Mouse (Mus musculus) megakaryocyte, embryonic 14.5 days (primary cell): ENCODE measurements around the gene Nckap1l. TPM values are rescaled to one million over a fixed set of nuclear protein-coding genes. Genes with fewer than 3 reads are reported as not detected.
"Not testable (repeated sequence)": the region's sequence is repeated elsewhere in the genome, so short reads cannot be mapped to it uniquely, and the experiment has no call there.

ENCODE experiments used
- H3K27me3 ChIP-seq: replicated peaks from 2 replicates; pipeline ENCODE3; 2012; ENCODE audit warnings: inconsistent platforms
- H3K36me3 ChIP-seq: replicated peaks from 2 replicates; pipeline ENCODE3; 2012; ENCODE audit warnings: low read length, inconsistent platforms, mixed read lengths
- H3K4me1 ChIP-seq: 2 replicates; pipeline ENCODE4 v1.6.1; 2012; ENCODE audit warnings: inconsistent platforms
- H3K4me3 ChIP-seq: replicated peaks from 2 replicates; pipeline ENCODE3; 2012; ENCODE audit warnings: moderate library complexity, mild to moderate bottlenecking, inconsistent platforms
- H3K9me3 ChIP-seq: 2 replicates; pipeline ENCODE4 v1.6.1; 2012; ENCODE audit warnings: inconsistent platforms
- FLI1 ChIP-seq: IDR thresholded peaks from 2 replicates; pipeline ENCODE4 v1.6.1; 2012; ENCODE audit warnings: low read length, inconsistent platforms, mixed read lengths
- GATA1 ChIP-seq: IDR thresholded peaks from 3 replicates; pipeline ENCODE4 v1.6.1; 2012; ENCODE audit warnings: mixed read lengths, low read length, inconsistent platforms, borderline replicate concordance
- polyA plus RNA-seq: library from polyadenylated mRNA; stranded (reverse); fragments of >175 nt; gene quantifications from 2 replicates; pipeline ENCODE4 v1.2.3, GENCODE M21; 2012; ENCODE audit warnings: low replicate concordance; ENCODE audit not compliant: insufficient read depth

Gene Nckap1l
- polyA plus RNA-seq = 5.3 and 32.2 TPM in 2 replicates

DNA sequence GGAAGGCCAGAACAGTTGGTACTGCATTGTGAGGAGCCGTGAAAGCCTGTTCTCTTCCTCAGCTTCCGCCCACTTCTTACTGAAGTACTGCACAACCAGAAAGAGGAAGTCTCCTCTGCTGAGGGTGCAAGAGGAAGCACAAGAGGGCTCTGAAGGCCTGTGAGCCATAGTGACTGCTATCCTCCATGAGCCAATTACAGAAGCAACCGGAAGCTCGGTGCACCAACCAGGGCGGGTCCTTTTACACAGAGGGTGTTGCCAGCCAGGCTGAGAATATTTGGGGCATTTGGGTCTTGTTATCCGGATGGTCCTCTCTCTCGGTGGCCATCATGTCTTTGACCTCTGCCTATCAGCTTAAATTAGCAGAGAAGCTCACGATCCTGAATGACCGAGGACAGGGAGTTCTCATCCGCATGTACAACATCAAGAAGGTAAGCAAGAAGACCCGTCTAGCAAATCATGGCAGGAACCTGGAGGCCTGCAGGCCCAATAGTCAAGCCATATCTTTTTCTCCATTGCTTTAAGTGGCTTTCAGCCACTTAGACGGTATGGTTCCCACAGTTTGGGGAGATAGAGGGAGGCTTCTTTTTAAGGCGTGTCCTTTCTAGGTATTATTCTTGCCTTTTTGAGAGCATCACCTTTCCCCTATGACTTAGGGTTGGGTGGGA is at the start of gene Nckap1l:
TSS of gene Nckap1l (plus strand) at position 244 of the 668 bp plus-strand sequence.
- peaks cover 6% of the 10 kb centered on the region for H3K9me3 ChIP-seq
- H3K4me3 ChIP-seq = peak within 1 kb of the TSS; percentile 92
- H3K4me1 ChIP-seq = peaks cover 29% of the 10 kb centered on the region
- 0 out of 2 replicates have a peak, but pooled peaks have one; percentile 30 for TF ChIP-seq FLI1
- no peak for TF ChIP-seq GATA1
- H3K27me3 ChIP-seq = no peaks in the 10 kb centered on the region
- H3K36me3 ChIP-seq = peaks cover 36% of the 10 kb centered on the region

DNA sequence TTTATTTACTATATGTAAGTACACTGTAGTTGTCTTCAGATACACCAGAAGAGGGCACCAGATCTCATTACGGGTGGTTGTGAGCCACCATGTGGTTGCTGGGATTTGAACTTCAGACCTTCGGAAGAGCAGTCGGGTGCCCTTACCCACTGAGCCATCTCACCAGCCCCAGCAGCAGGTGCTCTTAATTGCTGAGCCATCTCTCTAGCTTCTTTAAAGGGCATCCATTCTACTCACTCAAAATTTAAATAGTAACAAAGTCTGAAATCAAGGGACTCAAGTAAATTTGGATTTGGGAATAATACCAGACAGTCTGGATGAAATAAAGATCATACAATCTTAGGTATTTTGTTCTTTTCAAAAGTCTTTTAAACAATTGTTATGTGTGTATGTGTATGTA is 48.0 kb upstream of the Nckap1l start:
- H3K36me3 ChIP-seq, H3K27me3 ChIP-seq, H3K4me3 ChIP-seq, H3K9me3 ChIP-seq: not testable (repeated sequence)
- H3K4me1 ChIP-seq = peaks cover 13% of the 10 kb centered on the region; the same call in 1 of the 2 replicates

DNA sequence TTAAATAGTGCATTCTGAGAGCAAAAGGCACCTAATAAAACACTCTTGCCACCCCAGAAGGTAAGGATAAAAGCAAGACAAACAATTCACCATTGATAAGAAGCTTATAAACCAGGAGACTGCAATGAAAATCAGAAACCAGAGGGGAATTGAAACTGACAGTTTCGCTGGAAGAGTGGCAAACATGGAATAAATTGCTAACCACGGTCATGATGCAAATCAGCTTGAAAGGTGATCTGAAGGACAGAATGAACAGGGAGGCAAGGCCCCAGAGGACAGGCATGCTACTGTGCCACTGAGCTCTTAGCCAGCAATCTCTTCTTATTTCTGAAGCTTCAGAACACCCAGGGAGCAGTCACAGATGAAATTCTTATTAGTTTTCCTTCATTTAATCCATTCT is 26.6 kb upstream of the Nckap1l start:
- H3K4me3 ChIP-seq = no peak overlapping the region
- H3K27me3 ChIP-seq = peaks cover 7% of the 10 kb centered on the region
- H3K4me1 ChIP-seq = peaks cover 5% of the 10 kb centered on the region
- TF ChIP-seq GATA1 = no peak
- no peak for TF ChIP-seq FLI1
- H3K36me3 ChIP-seq = no peaks in the 10 kb centered on the region
- H3K9me3 ChIP-seq = peaks cover 4% of the 10 kb centered on the region; the same call in 1 of the 2 replicates

DNA sequence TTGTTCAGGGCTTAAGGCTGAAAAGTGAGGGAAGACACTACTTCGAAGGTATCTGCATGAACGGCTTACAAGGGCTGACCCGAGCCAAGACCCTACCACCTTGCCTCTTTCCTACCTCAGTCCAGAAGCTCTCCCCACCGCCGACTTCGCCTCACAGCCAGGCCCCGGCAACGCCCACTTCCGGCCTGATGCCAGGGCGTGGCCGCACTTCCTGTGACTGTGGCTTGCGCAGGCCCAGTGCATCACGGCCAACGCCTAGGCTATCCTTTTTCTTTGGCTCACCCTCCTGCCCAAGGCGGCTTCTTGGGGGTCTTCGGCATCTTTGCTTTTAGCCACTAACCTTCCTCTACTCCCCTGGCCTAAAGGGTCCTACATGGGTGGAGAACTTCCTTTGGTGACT is 23.4 kb upstream of the Nckap1l start, which contains the start of gene Gtsf1:
TSS of gene Gtsf1 (minus strand) at position 230 of the 400 bp plus-strand sequence.
- no peak within 1 kb of the TSS for H3K4me3 ChIP-seq
- peaks cover 5% of the 10 kb centered on the region for H3K4me1 ChIP-seq
- TF ChIP-seq GATA1 (no peak), FLI1 (no peak)
- no peaks in the 10 kb centered on the region for H3K36me3 ChIP-seq
- H3K27me3 ChIP-seq = peaks cover 4% of the 10 kb centered on the region
- H3K9me3 ChIP-seq = peaks cover 4% of the 10 kb centered on the region; the same call in 1 of the 2 replicates

DNA sequence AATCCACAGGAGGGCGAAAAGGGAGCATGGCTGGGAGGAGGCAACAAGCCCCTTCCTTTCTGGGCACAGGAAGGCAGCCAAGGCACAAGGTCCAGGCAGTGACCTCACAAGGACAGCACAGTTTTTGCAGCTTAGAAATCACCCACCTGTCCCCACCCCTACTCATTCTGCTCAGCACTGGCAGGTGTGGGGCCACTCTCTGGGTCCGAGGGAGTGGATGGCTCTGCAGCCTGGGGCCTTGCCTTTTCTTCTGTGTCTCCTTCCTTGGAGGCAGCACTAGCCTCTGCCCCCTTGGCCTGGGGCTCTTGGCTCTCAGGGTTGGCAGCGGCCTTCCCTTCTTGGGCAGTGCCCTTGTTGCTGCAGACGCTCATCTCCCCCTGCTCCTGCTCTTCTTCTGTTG is 7.6 kb upstream of the Nckap1l start:
- not testable (repeated sequence) for H3K4me1 ChIP-seq, H3K27me3 ChIP-seq, H3K9me3 ChIP-seq

DNA sequence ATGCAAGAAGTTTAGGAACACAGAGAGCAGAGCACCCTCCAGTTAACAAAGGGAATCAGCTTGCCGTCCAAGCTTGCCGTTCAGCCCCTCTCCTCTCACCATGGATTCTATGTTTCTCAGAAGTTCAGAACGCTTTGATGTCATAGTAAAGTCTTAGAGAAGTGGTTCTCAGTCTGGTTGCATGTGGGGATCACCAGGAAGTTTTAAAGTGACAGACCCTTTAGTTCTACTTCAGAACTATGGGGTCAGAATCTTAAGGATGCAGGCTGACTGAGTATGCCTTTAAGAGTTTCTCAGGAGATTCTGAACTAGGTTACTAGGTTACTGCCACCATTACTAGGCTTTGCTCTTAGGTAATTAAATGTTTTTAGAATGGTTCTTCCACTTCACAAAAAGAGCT is 5.2 kb upstream of the Nckap1l start, which contains the start of gene Gtsf2:
TSS of gene Gtsf2 (minus strand) at position 101 of the 400 bp plus-strand sequence.
- H3K27me3 ChIP-seq = peaks cover 2% of the 10 kb centered on the region
- H3K36me3 ChIP-seq = no peaks in the 10 kb centered on the region
- peaks cover 2% of the 10 kb centered on the region for H3K4me1 ChIP-seq
- H3K4me3 ChIP-seq = no peak within 1 kb of the TSS
- no peak for TF ChIP-seq FLI1
- TF ChIP-seq GATA1 = no peak
- H3K9me3 ChIP-seq = peaks cover 6% of the 10 kb centered on the region

More for the DNA sequence above, 7.6 kb upstream of the Nckap1l start:
- not testable (repeated sequence) for H3K4me3 ChIP-seq, H3K36me3 ChIP-seq

DNA sequence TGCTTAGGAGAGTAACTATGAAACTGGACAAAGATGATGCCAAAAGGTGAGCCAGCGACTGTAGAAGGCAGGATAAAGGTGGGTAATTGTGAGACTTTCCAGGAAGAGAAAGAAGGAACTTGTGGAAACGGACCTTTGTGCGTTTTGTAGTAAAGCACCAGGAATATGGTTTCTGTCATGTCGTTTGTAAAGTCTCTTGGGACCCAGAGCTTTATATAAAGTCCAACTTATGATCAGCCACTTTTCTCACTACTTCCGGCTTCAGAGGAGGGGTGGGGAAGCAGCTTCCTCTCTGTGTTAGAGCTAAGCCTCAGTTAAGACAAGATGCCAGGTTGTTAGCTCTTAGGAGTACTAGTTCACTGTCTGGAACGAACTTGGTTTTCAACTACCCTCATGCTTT is 855 bp downstream of the Nckap1l start:
- peak overlapping the region; percentile 92 for H3K4me3 ChIP-seq
- TF ChIP-seq GATA1 (no peak), FLI1 (no peak)
- peaks cover 6% of the 10 kb centered on the region for H3K9me3 ChIP-seq
- no peaks in the 10 kb centered on the region for H3K27me3 ChIP-seq
- H3K36me3 ChIP-seq = peaks cover 44% of the 10 kb centered on the region
- H3K4me1 ChIP-seq = peaks cover 32% of the 10 kb centered on the region

DNA sequence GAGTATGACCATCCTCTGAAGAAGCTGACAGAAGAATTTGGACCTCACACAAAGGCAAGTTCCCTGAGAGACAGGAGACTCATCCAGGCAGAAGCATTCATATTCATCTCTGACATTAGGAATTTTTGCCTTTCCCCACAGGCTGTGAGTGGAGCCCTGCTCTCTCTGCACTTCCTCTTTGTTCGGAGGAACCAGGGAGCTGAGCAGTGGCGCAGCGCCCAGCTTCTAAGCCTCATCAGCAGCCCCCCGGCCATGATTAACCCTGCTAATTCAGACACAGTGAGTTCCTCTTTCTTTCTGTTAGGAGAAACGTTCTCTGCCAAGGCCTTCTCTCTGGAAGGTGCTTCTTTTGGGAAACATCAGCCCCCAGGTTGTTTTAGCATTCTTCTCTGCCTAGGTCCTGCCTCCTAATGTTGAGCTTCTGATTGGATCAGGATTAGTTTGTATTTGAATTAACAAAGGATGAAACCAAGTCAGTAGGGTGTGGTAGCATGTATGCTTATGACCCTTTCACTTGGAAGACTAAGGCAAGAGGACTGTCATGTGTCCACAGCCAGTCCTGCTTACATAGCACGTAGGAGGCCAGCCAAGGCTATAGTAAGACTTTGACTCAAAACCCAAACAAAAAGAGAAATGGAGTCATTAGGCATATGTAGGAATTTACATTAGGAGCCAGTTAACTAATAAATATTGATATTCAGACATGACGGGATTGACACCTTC is 9.1 kb downstream of the Nckap1l start:
- Histone ChIP-seq H3K4me1 (peaks cover 5% of the 10 kb centered on the region; the same call in 1 of the 2 replicates), H3K9me3 (no peaks in the 10 kb centered on the region), H3K36me3 (peaks cover 95% of the 10 kb centered on the region), H3K27me3 (no peaks in the 10 kb centered on the region), H3K4me3 (no peak overlapping the region)
- TF ChIP-seq GATA1 = no peak
- TF ChIP-seq FLI1 = no peak

DNA sequence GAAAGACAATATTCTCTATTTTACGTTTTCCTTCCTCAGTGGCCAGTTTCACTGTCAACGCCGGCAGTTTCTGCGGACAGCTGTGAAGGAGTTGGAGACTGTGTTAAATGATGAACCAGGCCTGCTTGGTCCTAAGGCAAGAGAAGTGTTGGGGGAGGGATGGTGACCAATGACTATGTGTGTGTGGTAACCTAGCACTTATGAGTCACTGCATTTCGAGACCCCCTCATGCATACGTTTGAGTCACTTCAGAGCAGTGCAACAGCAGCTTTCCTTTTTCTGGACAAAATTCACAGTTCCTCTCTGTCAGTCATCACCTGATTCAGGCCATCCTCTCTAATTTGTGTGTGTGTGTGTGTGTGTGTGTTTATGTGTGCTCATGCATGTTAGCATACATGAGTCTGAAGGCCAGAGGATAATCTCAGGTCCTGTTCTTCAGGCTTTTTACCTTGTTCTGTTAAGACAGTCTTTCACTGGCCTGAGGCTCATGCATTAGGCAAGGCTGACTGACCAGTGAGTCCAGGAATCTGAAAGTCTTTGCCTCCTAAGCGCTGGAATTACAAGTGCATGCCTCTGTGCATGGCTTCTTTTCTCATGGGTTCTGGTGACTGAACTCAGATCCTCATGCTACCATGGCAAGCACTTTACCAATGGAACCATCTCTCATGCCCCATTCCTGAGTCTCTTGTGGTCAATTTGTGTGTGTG is 18.0 kb downstream of the Nckap1l start:
- Histone ChIP-seq H3K4me1 (peaks cover 17% of the 10 kb centered on the region), H3K4me3 (no peak overlapping the region), H3K36me3 (peaks cover 94% of the 10 kb centered on the region), H3K27me3 (no peaks in the 10 kb centered on the region), H3K9me3 (no peaks in the 10 kb centered on the region)
- no peak for TF ChIP-seq FLI1
- no peak for TF ChIP-seq GATA1

DNA sequence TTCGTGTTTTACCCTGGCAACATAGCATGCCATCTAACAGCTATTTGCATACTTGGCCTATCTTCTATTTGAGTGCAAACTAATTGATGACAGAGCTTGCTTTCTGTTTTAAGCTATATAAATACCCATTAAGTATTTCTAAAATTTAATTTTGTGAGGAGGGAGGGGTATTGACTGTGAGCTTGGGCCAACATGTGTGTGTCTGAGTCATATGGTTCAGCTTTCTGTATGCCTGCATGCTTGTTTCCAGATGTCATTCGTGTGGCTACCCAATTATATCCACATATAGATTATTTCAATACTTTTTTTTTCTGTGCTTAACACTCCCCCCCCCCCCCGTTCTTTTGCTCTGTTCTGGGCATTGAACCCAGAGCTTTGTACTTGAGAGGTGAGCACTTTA is 18.7 kb downstream of the Nckap1l start:
- H3K4me3 ChIP-seq = no peak overlapping the region
- no peaks in the 10 kb centered on the region for H3K27me3 ChIP-seq
- no peak for TF ChIP-seq FLI1
- TF ChIP-seq GATA1 = no peak
- peaks cover 94% of the 10 kb centered on the region for H3K36me3 ChIP-seq
- H3K4me1 ChIP-seq = peaks cover 17% of the 10 kb centered on the region
- no peaks in the 10 kb centered on the region for H3K9me3 ChIP-seq
